Mouse (Mus musculus): ENCODE data around the gene 1700003F12Rik.

- TF ChIP-seq GATA1 (IDR thresholded peaks at IDR 0.05; ENCODE audit: low read length) (no peak), TAL1 (IDR thresholded peaks at IDR 0.05; ENCODE audit: low read length) (no peak)
Measured at GRCm38 (mm10) chr2:154507076-154507475, 39.8 kb upstream of the 1700003F12Rik start.

Measured in erythroblast, embryonic 14.5 days (primary cell).